Mouse (Mus musculus): ENCODE measurements around the gene Kank4.
A peak's percentile ranks its signal among the peaks of the same experiment; 100 is the strongest.
"Not testable (repeated sequence)": the region's sequence is repeated elsewhere in the genome, so short reads cannot be mapped to it uniquely, and the experiment has no call there.

Gene Kank4

GRCm38 (mm10) chr4:98776721-98777427, 40.5 kb downstream of the Kank4 start:
- no peak for DNase-seq

- no peak for DNase-seq
Measured at GRCm38 (mm10) chr4:98773785-98774184, 43.6 kb downstream of the Kank4 start.

DNA sequence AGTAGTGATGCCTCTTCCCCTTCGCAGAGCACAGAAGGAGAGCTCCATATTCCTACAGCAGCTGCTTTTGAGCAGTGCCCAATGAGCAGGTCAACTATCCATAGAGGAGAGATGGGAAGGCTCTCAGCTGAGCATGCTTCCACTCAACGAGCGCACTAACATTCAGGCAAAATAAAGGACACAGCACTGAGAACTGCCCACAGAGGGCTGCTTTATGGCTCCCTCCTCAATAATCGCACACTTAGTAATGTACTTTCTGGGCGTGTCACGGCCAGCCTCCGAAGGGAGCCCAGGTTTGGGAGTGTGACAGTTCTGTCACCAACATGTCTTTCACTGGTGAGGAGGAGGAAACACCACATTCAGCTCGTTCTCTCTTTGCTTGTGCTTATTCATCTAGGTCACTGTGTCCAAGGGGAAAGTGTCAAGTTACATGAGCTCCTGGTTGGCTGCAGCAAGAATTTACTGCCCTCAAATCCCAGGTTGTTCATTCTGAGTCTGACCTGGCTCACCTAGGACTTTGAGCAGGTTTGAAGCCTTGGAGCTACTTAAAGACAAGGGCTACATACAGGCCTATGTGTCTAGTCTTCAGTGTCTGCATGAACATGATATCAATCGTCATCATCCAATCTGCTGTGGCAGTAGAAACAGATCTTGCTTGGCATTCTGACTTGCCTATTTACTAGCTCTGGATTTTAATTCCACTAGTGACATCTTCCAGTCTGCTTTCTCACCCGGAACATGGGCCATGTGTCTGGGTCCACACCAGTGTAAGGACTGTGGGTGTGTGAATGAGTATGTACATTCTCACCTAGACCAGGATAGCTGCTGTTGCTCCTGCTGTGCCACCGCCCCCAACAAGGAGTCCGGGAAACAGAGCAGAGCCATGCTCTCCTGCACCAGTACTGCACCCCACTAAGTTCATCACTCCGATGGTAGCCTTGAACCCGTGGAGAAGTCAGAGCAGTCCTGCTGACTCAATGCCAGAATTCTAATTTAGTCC, 49.9 kb downstream of the Kank4 start:
- no peak for DNase-seq

- no peak for DNase-seq
Measured at GRCm38 (mm10) chr4:98758872-98759518, 58.3 kb downstream of the Kank4 start.

GRCm38 (mm10) chr4:98758012-98758821, 59.1 kb downstream of the Kank4 start:
- DNase-seq: peak; percentile 59 to 66

- DNase-seq: no peak
Measured at GRCm38 (mm10) chr4:98756141-98756540, 61.2 kb downstream of the Kank4 start.

GRCm38 (mm10) chr4:98754456-98754855, 62.9 kb downstream of the Kank4 start:
- DNase-seq: no peak

DNA sequence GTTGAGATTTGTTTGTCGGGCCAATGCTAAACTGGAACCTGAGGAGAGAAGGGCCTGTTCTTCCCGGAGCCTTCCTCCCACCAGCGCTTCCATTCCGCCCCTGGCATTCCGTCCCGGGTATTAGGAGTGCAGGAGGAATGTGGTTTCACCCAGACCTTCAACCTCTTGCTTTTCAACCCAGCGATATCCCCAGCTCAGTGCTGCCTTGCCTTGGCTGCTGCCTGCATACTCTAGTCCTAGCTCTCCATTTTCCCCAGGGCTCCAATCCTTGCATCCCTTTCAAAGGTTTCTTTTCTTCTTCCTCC, 73.5 kb downstream of the Kank4 start:
- peak; percentile 50 to 60 for DNase-seq

- DNase-seq: no peak
Measured at GRCm38 (mm10) chr4:98743209-98743905, 74.0 kb downstream of the Kank4 start.

DNA sequence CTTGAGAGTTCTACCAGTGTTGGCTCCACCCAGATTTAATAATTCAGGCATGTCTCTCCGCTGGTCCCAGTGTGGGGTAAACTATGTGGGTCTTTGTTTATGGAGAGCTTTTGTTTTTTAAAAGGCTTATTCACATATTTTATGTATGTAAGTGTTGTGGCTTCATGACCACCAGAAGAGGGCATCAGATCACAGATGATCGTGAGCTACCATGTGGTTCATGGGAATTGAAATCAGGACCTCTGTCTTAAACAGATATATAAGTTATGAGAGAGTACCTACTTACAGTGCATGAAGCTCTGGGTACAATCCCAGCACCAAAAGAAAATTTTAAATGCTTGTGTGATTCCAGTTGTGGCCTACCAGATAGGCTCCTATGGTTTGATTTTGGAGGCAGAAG, 77.6 kb downstream of the Kank4 start:
- DNase-seq: no peak

DNA sequence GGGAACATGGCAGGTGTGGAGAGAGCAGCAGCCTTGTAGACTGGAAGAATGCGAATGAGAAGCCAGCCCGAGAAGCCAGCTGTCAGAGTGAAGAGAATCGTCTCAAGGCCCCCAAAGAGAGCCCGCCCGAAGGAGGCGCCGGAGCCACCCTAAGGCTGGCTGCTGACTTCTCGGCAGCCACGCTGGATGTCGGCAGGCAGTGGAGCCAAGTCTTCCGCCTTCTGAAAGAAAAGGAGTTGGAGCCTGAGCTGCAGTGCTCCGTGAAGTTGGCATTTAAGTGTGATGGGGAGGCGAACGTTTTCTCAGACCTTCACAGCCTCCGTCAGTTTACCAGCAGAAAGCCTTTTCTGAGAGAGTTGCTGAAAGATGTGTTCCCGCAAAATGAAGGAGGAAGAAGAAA, 83.7 kb downstream of the Kank4 start:
- no peak for DNase-seq

DNA sequence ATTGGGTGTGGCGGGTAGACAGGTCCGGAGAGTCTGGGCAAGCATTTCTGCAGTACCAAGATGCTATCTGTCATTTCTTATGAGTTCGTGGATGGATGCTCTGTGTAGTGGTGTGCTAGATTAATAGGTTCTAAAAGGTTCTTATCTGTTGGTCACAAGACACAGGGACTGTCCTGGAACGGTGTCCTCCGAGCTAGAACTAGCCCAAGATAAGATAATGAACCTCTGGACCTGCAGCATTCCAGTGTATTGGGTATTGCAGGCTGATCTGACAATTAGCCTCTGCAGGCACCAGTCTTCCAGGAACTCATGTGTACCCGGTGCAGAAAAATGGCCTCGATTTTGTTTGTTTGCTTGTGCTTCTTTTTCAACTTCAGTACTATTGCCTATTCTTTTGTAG, 88.6 kb downstream of the Kank4 start:
- no peak for DNase-seq

DNA sequence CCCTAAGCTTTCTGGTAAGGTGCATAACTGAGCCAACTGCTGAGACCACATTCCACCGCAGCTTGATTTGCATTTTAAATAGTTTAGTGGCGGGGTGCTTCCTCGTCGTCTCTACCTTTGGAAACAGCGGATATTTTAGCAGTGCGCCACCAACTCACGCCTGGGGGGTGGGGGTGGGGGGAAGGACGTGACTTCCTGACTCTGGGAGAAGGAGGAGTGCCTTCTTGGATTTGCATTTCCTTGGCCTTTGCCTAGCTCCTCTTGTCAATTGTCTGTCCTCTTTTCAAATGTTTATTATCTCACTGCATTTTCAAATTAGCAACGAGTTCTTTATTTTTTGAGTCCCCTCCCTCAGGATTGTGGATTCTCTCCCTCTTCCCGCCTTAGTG, 89.4 kb downstream of the Kank4 start:
- no peak for DNase-seq

DNA sequence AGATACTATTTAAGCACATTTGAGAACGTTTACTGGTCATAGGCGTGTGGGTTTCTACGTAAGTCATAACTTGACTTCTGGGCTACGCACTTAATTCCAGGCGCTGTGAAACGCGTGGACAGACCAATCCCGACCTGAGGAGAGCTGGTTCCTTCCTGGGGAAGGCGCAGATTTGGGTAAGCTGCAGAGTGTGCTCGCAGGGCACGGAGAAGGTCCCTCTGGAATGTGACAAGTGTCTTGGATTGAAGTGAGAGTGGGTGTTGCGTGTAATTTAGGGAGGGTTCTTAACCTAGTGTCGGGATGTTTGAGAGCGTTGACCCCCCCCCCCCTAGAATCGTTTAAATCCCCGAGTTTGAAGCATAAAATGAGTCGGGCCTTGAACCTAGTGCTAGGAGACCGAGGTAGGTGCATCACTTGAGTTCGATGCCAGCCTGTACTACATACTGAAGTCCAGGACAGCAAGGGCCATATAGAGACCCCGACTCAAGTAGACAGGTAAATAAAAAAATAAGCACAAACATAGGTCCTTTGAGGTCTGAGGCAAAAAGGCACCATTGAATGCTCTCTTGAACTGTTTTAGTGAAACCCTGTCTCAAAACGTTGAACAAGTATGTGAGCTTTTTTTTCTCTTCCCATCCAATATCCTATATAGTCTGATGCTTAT, 89.9 kb downstream of the Kank4 start:
- DNase-seq: no peak

- DNase-seq: no peak
Measured at GRCm38 (mm10) chr4:98726590-98727237, 90.6 kb downstream of the Kank4 start, which contains the start of gene L1td1. Gene L1td1 (plus strand): TSS chr4:98726734.

DNA sequence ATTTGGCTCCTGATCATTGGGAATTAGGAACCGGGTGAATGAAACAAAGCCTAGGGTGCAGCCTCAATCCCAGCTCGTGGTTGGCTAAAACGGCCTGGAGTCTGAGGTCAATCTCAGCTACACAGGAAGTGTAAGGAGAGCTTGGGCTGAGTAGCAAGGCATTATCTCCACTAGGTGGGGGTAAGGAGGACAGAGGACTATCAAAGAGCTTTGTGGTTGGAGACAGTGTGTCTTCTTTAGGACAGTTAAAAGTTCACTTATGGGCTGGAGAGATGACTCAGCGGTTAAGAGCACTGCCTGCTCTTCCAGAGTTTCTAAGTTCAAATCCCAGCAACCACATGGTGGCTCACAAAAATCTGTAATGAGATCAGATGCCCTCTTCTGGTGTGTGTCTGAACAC, 91.9 kb downstream of the Kank4 start:
- peak; percentile 22 to 39 for DNase-seq

DNA sequence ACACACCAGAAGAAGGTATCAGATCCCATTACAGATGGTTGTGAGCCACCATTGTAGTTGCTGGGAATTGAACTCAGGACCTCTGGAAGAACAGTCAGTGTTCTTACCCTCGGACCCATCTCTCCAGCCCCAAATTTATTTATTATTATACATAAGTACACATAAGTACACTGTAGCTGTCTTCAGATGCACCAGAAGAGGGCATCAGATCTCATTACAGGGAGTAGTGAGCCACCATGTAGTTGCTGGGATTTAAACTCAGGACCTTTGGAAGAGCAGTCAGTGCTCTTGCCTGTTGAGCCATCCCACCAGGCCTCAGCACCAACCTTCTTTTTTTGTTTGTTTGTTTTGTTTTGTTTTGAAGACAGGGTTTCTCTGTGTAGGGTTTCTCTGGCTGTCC, 92.7 kb downstream of the Kank4 start:
- DNase-seq: not testable (repeated sequence)

GRCm38 (mm10) chr4:98722454-98722853, 94.9 kb downstream of the Kank4 start:
- peak; percentile 83 to 84 for DNase-seq

GRCm38 (mm10) chr4:98718547-98718917, 98.8 kb downstream of the Kank4 start:
- no peak for DNase-seq

DNA sequence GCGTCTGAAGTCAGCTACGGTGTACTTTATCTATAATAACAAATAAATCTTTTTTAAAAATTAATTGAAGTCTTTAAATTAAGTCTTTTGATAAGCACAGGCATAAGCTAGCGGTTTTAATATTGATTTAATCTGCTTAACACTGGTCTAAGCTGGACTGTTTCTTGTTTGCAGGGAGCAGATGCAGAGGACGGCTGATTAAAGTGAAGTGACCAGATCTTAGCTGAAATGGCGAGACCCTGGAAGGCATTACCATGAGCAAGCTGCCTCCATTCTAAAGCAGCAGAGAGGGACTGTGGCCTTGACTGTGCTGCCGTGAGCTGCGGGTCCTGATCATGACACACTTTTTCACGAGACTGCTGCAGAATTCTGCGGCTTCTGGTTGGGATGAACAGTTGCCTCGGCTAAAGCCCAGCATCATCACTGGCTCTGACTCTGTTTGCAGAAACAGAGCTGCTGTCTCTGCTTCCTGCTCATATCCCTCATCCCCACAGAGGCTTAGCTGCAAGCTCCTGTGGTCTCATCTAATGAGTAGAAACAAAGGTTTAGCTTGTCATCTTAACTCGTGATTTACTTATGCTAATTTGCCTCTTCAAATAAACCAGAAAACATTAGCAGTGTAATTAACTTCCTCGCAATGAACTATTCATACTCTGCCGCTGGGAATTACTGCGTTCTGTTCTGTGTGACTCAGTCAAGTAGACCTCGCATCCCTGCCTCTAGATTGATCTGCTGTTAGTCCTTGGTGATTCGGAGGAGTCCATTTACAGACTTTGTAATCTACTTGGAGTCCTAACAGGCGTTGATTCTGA, 99.4 kb downstream of the Kank4 start:
- DNase-seq: no peak
